Mouse (Mus musculus) adrenal gland, postnatal 14 days (tissue): ENCODE measurements around the gene Six6. TPM values are rescaled to one million over a fixed set of nuclear protein-coding genes. Genes with fewer than 3 reads are reported as not detected.

Experiments
- DNase-seq: peaks from one replicate; pipeline ENCODE4 v3.0.0; 2021; ENCODE audit warnings: mixed read lengths
- long read RNA-seq, 2 experiments: library from polyadenylated mRNA; stranded (forward); transcript quantifications; one replicate each; pipeline ENCODE4 v2.0.0; 2021
- total RNA-seq: library from RNA; stranded (reverse); gene quantifications from 2 replicates; pipeline ENCODE4 v1.2.3, GENCODE M21; 2021

Gene Six6
- not detected in 2 replicates for total RNA-seq
- long read RNA-seq, experiment 1, result 0 reads
- long read RNA-seq, experiment 2, result 0 reads

DNA sequence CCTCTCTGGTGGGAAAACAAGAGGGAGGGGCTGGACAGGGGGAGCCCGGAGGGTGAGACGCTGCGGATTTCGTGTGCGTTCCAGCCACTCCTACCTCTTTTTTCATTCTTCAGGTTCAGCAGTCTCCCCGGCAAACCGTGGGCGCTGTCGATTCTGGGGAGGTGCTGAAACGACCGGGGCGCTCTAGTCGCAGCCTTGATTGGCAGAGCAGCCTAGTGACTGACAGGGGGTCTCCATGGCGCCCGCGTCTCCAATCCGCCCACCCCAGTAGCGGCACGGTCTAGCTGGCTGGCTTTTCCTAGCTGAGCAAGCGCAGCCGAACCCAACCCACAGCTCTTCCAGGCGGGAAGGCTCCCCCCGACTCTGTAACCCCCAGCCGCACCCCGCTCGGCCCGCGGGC, at the start of gene Six6:
TSS of gene Six6 (plus strand) at position 277 of the 400 bp plus-strand sequence.
- DNase-seq, result peak; percentile 45

DNA sequence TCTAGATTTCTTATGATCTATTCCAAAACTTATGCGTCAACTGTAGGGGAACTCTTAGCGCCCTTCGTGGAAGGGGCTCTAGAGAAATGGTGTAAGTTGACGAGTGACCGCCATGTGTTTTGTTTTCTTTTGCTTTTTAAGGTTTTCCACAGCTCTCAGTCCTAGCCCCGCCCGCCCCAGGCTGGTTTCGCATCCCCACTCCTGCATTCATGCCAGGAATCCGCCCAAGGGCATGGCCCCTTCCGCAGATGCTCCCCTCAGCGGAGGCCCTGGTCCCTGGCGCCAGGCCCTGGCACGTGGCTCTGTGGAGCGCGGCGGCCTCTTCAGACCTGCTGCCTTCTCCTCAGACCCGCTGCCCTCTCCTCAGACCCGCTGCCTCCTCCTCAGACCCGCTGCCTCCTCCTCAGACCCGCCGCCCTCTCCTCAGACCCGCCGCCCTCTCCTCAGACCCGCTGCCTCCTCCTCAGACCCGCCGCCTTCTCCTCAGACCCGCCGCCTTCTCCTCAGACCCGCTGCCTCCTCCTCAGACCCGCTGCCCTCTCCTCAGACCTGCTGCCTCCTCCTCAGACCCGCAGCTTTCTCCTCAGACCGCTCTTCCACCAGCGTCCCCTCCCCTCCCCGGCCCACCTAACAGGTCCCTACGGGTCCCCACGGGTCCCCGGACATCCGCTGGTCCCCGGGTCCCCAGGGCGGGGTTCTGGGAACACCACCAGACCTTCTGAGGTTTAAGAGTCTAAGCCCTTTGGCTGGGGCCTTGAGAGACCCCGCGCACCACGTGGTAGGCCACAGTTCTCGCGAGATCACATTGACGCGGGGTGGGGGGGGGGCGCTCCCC, 22.3 kb upstream of the Six6 start:
- DNase-seq, result peak; percentile 57

DNA sequence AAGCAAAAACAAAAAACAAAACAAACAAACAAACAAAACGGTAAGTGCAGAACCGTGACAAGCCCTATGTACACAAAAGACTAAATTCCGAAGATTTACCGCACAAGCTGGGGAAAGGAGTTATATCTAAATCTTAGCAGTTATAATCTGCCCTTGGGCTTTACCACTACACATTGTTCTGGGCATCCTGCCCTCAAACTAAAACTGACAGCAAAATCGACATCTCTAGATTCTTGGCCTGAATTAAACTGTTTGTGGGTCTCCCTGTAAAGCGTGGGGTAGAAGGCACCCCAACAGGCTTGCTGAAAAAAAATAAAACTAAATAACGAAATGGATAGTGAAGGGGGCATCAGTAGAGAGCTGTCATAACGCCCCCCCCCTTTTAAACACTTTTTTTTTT, 2.9 kb upstream of the Six6 start:
- no peak for DNase-seq

DNA sequence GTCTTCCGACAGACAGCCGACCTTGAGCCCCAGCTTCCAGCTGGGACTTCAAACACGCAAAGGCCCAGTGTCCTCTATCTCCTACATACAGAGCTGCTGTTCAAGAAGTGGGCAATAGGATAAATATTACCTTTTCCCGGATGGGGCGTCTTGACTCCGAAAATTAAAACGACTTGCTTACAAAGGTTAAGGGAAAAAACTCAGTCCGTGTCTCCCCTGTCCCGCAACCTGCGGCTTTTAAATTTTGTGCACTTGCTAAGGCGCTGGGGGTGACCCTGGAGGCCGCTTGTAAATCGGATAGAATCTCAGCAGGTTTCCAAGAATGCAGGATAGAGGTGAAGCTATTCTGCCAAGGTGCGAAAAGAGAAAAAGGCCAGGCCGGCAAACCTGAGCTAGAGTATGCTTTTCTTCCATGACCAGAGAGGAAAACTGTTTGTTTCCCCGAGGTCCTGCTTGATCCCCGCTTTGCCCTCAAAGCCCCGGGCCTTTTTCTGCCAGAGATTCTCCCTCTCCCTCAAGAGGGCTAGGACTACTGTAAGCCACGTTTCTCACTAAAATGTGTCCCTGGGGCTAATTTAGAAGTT, 2.1 kb upstream of the Six6 start:
- DNase-seq, result no peak

DNA sequence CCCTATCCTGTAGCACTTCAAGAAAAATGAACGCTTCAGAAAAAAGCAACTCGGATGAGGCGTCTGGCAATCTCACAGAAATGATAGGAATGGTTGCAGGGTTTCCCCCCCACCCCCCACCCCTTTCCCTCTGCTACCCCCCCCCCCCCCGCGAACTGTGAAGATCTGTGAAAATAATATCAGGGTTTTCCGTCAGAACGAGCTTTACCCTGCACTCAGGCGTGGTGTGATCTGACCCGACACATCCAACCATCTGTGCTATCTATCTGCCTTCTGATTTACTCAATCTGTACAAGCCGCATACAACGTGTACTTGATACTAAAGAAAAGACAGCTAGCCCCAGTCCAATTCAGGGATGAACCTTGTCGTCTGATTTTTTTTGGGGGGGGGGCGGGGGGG, 1.5 kb upstream of the Six6 start:
- no peak for DNase-seq

DNA sequence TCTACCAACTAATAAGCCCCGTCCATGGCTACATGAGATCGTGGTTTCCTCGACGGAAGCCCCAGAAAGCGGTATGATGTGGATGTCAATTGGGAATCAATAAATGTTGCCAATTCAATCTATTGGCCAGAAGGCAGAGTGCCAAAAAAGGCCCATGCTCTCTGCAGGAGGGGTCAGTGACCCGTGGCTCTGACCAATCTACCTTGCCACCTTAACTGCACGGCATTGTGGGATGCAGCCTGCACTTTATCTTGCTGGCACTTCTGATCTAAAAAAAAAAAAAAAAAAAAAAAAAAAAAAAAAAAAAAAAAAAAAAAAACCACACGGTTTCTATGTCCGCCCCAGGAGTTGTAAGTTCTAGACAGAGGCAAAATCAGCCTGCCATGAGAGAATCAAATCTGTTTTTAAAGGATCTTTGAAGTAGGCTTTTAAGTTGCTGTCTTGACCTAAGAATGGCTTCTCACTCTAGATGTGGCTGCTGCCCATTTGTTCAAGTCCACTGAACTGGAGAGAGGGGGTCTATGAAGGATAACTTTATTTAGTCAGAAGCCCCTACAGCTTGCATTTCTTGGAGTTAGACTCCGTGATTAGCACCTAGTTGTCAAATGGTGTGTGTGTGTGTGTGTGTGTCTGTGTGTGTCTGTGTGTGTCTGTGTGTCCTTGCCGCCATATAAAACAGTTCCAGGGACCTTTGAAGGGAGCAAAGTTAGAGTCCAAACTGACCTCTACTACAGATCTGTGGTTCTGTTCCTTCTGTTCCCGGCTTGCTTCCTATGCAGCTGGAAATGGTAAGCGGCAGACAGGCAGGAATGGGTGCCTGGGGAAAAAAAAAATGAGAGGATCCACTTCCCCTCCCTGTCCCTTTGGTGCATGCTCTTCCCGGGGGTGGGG, 847 bp upstream of the Six6 start:
- no peak for DNase-seq

DNA sequence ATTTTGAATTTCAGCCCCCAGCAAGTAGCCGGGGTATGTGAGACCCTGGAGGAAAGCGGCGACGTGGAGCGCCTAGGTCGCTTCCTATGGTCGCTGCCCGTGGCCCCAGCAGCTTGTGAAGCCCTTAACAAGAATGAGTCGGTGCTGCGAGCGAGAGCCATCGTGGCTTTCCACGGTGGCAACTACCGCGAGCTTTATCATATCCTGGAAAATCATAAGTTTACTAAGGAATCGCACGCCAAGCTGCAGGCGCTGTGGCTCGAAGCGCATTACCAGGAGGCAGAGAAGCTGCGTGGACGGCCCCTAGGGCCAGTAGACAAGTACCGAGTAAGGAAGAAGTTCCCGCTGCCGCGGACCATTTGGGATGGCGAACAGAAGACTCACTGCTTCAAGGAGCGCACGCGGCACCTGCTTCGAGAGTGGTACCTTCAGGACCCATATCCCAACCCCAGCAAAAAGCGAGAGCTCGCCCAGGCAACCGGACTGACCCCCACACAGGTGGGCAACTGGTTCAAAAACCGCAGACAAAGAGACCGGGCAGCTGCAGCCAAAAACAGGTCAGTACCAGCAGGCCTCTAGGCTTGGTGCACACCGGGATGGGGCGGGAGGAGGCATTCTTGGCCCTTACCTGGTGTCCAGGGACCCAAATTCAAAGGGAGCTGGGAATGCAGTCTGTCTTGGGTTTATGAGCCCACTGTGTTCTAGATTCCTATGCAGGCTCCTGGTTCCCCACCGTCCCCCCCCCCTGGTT, 554 bp downstream of the Six6 start, which contains the start of gene 4930447C04Rik:
TSS of gene 4930447C04Rik (minus strand) at position 704 of the 751 bp plus-strand sequence.
- DNase-seq, result no peak

DNA sequence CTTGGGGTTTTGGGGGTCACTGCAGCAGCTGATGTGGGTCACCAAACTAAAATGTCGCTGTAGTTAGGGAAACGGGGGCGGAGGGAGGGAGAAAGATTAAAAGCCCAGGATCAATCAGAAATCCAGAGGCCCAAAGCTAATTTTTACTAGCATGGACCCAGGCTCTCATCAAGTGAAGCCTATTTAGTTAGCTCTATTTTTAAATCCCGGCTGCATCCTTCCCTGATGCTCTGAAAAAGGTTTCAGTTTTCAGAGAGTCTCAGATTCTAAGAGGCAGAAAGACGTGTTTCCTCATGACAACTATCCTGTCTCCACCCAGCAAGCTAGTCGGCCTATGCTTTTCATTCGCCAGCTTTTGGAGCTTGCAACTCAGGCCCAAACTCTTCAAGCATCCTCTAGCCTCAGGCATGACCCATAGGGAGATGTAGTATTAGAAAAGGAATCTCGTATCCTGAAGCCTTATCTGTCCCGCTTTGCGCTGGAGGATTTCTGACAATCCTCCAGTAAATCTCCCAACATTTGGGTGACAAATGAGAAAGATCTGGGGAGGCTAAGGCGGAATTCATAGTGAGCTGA, 1.2 kb downstream of the Six6 start:
- no peak for DNase-seq

DNA sequence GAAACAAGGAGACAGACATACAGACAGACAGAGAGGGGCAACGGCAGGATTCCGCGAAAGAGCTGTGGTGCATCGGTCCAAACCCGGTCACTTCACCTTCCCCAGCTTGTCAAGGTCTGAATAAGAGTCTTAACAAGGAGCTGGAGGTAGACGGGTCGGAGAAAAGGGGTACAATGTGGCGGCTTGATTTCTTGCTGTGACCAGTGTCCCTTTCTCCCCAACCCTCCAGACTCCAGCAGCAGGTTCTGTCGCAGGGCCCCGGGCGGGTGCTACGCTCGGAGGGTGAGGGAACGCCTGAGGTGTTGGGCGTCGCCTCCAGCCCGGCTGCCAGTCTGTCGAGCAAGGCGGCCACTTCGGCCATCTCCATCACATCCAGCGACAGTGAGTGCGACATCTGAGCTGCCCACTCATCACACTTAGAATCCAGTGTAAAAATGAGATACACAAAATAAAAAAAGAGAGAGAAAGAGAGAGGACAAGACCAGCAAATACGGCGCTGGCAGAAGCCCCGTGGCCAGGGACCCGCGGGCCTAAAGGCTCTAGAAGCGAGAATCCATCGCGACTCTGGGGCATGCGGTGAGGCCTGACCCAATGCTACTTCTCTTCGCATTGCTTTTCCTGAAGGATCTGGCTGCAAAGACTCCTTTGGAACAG, 1.8 kb downstream of the Six6 start:
- no peak for DNase-seq

DNA sequence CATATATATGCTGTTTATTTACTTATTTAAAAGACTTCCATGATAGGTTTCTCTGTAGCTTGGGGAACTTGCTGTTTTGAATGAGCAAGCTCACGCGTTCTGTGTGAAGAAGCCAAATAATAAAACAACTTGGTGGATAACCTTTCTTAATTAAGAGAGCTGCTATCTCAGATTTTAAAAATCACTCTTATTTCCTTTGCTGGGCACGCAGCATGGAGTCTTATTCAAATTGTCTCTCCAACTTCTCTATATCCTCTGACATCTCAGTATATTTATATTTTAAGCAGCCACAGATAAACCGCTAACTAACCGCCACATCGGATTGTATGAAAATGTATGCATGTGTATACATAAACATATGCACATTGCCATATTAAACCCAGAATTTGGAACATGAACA, 2.5 kb downstream of the Six6 start:
- no peak for DNase-seq

DNA sequence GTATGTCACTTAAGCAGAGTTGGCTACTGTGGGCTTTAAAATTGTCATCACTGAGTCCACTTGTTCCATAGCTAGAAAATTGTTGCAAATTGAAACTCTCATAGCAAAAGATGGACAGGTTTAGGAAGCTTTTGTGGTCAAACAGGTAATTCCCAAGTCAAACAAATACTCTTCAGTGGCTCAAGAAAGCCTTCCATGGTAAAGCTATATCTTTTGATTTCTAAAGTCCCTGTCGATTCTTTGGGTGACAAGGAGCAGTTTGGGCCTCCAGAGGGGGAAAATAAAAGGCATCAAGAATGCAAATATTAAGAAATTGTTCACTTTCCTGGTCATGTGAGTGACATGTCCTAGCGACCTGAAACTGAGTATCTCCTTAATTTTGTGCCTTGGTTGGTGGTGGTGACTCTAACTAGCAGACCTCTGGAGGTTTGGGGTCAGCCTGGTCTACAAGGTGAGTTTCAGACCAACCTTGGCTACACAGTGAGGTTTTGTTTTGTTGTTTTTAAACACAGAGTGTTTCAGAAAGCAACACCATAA, 4.0 kb downstream of the Six6 start:
- no peak for DNase-seq

DNA sequence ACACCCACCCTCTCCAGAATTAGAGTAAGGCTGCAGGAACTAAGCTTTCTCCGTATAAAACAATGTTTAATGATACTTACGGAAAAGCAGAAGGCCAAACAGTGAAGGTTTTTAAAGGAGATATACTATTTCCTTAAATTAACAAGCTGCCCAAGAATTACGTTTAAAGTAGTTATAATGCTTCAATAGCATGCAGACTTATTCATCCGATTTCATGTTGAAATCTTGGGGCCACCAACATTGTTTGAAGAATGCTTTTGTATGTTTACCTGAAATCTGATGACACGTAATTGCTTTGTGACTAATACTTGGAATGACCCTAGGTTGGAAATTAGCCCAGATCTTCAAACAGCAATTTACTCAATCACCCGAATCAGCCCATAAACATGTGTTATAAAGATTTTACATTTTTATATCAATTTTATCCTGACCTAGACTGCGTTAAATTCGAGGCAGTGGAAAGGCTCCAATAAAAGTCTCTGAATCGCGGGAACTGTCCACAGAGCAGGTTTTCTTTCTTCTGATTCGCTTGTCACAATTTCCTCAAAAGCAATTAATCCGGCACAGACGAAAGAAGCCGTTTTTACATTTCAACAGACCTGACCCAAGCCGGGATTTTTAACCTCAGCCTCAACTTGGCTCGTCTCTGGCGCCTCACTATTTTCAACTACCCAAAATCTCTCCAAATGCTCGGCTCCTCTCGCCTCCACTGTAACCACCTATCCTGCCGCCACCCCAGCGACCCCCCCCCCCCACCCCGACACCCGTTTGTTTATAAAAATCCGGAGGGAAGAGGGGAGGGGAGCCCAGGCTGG, 4.9 kb downstream of the Six6 start:
- DNase-seq, result no peak

DNA sequence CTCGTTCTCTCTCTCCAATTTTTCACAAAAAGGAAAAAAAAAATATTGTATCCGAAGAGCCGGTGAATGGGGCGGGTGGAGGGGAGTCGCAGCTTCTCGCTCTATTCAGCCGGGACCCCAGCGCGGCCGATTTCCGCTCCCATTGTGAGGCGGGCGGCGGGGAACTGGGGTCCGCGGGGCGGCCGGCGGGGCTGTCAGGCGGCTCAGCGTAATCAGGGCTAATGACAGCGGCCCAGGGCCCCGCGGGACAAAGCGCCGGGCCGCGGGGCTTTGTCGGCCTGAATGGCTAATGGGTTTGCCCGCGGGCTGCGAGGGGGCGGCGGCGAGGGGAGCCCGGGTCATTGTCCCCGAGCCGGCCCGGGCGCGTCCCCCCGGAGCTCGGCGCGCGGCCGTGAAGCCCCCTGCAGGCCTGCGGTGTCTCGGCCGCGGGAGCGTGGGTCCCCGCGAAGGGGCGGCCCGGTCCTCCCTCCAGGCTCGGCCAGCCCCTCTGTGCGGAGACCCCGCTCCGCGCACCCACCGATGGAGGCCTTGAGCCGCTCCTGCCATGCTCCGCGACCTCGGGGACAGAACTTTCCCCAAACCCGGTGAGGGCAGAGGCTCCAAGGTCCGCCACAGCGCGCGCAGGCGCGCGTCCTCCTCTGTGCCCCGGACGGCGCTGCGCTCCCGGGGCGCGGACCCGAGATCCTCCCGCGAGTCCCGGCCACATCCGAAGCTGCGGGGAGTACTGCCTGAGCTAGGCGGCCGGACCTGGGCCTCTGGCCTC, 5.8 kb downstream of the Six6 start:
- DNase-seq, result peak; percentile 9

DNA sequence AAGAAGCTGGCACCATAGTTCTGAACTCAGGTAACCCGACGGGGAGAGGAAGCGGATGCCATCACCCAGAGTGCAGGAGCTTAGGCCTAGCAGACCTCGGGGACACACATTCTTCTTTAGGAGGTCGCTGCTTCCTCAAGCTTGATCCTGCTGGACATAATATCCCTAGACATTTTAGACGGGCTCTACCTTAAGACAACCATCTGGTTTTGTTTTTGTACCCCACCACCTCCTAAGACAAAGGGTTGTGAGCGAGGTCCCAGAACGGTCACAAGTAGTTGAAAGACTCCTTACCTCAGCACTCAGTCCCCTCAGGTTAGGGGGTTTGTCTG, 6.3 kb downstream of the Six6 start:
- DNase-seq, result no peak

DNA sequence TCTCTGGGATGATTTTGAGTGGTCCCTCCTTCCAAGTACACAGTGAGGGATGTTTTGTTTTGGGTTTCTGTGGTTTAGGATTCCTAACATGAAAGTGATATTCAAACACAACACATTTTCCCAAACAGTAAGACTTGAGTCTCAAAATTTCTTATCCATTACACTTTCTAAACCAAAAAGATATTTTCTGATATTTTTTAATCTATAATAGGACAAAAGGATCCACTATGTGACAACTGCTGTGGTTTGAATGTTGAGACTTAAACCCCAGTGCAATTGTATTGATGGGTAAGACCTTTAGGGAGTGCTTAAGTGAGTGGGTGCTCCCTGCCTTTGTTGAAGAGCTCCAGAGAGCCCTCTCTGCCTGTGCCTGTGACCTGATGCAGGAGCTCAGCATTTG, 7.1 kb downstream of the Six6 start:
- no peak for DNase-seq

DNA sequence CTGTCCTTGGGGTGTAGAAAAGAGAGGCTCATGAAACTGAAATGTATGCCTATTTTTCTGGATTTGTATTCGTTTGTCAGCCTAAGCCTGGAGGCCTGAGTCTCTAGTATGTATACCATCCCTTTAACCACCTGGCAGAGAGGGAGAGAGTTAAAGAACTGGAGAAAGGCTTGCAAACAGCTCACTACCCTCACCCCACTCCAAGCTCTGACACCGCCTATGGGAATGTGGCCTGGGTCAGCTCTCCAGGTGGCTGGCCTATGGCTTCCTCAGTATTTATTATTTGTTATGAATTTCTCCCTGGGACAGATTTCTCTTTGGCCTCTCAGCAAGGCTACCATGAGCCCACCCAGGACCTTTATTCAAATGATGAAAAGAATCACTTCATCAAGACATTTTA, 7.6 kb downstream of the Six6 start:
- DNase-seq, result no peak

DNA sequence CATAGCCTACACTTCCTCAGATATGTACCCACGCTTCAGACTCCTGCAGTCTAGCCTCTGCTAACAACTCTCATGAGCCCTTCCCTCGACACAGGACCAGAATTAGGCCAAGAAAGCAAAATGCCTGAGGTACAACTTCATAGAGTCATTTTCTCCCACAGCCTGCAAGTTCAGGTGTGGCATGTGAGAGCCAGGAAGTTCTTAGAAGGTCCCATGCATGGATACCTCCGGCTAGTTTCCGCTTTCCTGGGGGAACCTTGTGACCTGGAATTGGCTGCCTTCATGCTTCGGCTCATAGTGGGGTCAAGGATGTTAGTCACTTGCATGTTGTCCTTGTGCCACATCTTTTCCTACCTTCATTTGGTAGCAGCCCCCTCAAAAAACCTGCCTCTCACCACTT, 13.4 kb downstream of the Six6 start:
- no peak for DNase-seq

DNA sequence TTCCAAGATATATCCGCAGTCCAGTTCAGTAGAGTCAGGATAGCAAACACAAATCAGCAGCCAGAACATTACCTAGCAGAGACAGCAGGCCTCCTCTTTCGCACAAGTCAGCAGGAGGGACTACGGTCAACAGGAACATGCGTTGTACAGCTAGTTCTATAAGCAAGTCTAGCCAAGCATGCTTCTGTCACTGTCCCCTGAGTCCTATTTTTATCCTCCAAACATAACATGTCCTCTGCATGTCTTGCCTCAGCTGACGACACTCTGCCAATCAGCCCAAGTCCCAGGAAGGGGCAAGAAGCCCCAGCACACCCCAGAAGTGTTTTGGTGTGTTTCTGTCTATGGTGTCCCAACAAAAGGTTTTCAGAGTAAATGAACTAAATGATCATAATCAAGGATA, 14.2 kb downstream of the Six6 start:
- DNase-seq, result no peak

DNA sequence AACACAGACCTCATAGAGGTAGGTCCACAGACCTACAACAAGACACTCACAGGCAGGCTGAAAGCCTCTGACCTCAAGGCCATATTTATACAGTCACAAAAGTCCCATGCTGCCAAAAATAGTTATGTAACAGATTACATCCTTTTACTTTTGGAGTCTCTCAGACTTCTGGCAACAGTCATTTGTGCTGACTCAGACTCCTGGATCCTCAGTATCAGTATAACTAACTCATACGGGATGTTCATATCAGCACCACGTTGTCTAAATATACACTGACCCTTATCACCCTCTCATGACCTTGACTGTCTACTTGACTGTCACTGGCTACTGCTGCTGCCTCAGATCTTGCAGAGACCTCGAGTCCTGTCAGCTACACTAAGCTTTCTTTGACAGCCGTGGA, 15.2 kb downstream of the Six6 start:
- peak; percentile 16 for DNase-seq
